Mouse (Mus musculus) intestine, embryonic 14.5 days (tissue): ENCODE results near the gene Ebi3. TPM values are rescaled to one million over a fixed set of nuclear protein-coding genes. Genes with fewer than 3 reads are reported as not detected.
A peak's percentile ranks its signal among the peaks of the same experiment; 100 is the strongest.

Experiments used
- ATAC-seq: fragments of 200-750 bp; cut with Nextera tagmentation; replicated peaks from 2 replicates; pipeline ENCODE4 v1.8.0; 2017; ENCODE audit warnings: low read depth, moderate number of reproducible peaks, moderate TSS enrichment, moderate library complexity; ENCODE audit not compliant: low FRiP score, low TSS enrichment
- DNase-seq: peaks from one replicate; pipeline ENCODE4 v3.0.0-alpha.2; 2018; ENCODE audit warnings: low spot score
- H3K27ac ChIP-seq: fragments of 300-500 bp; sonication (generic); 2 replicates; pipeline ENCODE4 v1.5.1; 2014; ENCODE audit warnings: low read depth, mild to moderate bottlenecking, control low read depth
- H3K27me3 ChIP-seq: fragments of 300-500 bp; sonication (generic); replicated peaks from 2 replicates; pipeline ENCODE4 v1.6.1; 2014; ENCODE audit warnings: low read length, control low read depth; ENCODE audit not compliant: control insufficient read depth, insufficient read depth
- H3K36me3 ChIP-seq: fragments of 300-500 bp; sonication (generic); 2 replicates; pipeline ENCODE4 v1.6.1; 2014; ENCODE audit warnings: low read length, control low read depth; ENCODE audit not compliant: control insufficient read depth, insufficient read depth
- H3K4me1 ChIP-seq: fragments of 300-500 bp; sonication (generic); replicated peaks from 2 replicates; pipeline ENCODE4 v1.6.1; 2014; ENCODE audit warnings: low read length, control low read depth, mixed read lengths; ENCODE audit not compliant: control insufficient read depth, insufficient read depth
- H3K4me2 ChIP-seq: fragments of 300-500 bp; sonication (generic); 2 replicates; pipeline ENCODE4 v1.6.1; 2014; ENCODE audit warnings: low read length
- H3K4me3 ChIP-seq: fragments of 300-500 bp; sonication (generic); 2 replicates; pipeline ENCODE4 v1.5.1; 2014; ENCODE audit warnings: low read depth, low read length, control low read depth, mixed read lengths
- H3K9ac ChIP-seq: fragments of 300-500 bp; sonication (generic); 2 replicates; pipeline ENCODE4 v1.6.1; 2014; ENCODE audit warnings: mild to moderate bottlenecking, low read length
- H3K9me3 ChIP-seq: fragments of 300-500 bp; sonication (generic); 2 replicates; pipeline ENCODE4 v1.6.1; 2016; ENCODE audit warnings: low read length, control low read depth; ENCODE audit not compliant: control insufficient read depth
- WGBS: fragments of 180-500 bp; shearing (Covaris S2); extraction: QIAGEN DNeasy Blood & Tissue Kit; methylation state at CpG from one replicate; pipeline ENCODE4 v1.1.7; 2014; 5-methylcytosine and 5-hydroxymethylcytosine counted together
- polyA plus RNA-seq: library from polyadenylated mRNA; unstranded; fragments of >200 nt; fragmentation: Nextera tagmentation; extraction: Ambion mirVana; gene quantifications from 2 replicates; pipeline ENCODE4 v1.2.1, GENCODE M21; 2014

Ebi3 gene
- polyA plus RNA-seq, 1 experiment from 2014 or later, result 2.5 TPM

GRCm38 (mm10) chr17:56005415-56006061 lies 53.1 kb downstream of the Ebi3 start, which contains the start of the genes Stap2 and Mpnd:
Gene Stap2, minus strand, starts transcription at chr17:56005584.
Gene Mpnd, plus strand, starts transcription at chr17:56005711.
- ATAC-seq (no peak), DNase-seq (no peak)
- peak within 1 kb of the TSS; percentile 24 for H3K4me3 ChIP-seq
- H3K9me3 ChIP-seq, result no peaks in the 10 kb centered on the region
- no peaks in the 10 kb centered on the region for H3K36me3 ChIP-seq
- H3K4me1 ChIP-seq, result peaks cover 19% of the 10 kb centered on the region
- peak within 1 kb of the TSS; percentile 27; the same call in 1 of the 2 replicates for H3K9ac ChIP-seq
- H3K27ac ChIP-seq, result no peak within 1 kb of the TSS
- H3K27me3 ChIP-seq, result peaks cover 6% of the 10 kb centered on the region; the same call in 1 of the 2 replicates
- 38% methylated on average over 13 of the region's 13 CpGs for WGBS
- H3K4me2 ChIP-seq, result peak within 1 kb of the TSS; percentile 42

Other genes with a start within 250 kb of the Ebi3 start
- 6.5 and 7.8 TPM in 2 replicates for gene Pot1b, start 240.0 kb upstream of the Ebi3 start, polyA plus RNA-seq
- gene Adgre4, start 202.7 kb upstream of the Ebi3 start, polyA plus RNA-seq, result 0.41 and 1.0 TPM in 2 replicates
- gene Zfp119a, start 73.7 kb upstream of the Ebi3 start, polyA plus RNA-seq, result 7.7 and 8.3 TPM in 2 replicates
- 12.3 and 13.1 TPM in 2 replicates for gene Zfp959, start 60.5 kb upstream of the Ebi3 start, polyA plus RNA-seq
- gene Zfp119b, start 3.1 kb upstream of the Ebi3 start, polyA plus RNA-seq, result 4.2 and 5.0 TPM in 2 replicates
- gene Yju2, start 6.5 kb downstream of the Ebi3 start, polyA plus RNA-seq, result 18.6 and 23.6 TPM in 2 replicates
- gene Shd, start 17.8 kb downstream of the Ebi3 start, polyA plus RNA-seq, result 13.2 and 18.3 TPM in 2 replicates
- gene Fsd1, start 33.9 kb downstream of the Ebi3 start, polyA plus RNA-seq, result 16.9 and 18.8 TPM in 2 replicates
- gene Stap2, start 52.9 kb downstream of the Ebi3 start, polyA plus RNA-seq, result 24.3 and 25.9 TPM in 2 replicates
- gene Mpnd, start 53.1 kb downstream of the Ebi3 start, polyA plus RNA-seq, result 110 and 115 TPM in 2 replicates
- gene Sh3gl1, start 84.0 kb downstream of the Ebi3 start, polyA plus RNA-seq, result 124 and 129 TPM in 2 replicates
- gene Chaf1a, start 87.8 kb downstream of the Ebi3 start, polyA plus RNA-seq, result 21.0 and 21.8 TPM in 2 replicates
- gene Ubxn6, start 122.4 kb downstream of the Ebi3 start, polyA plus RNA-seq, result 32.3 and 43.4 TPM in 2 replicates
- 93.4 and 94.0 TPM in 2 replicates for gene Hdgfl2, start 127.0 kb downstream of the Ebi3 start, polyA plus RNA-seq
- 0.08 and 0.19 TPM in 2 replicates for gene Plin4, start 157.2 kb downstream of the Ebi3 start, polyA plus RNA-seq
- 0.58 TPM in 2 replicates for gene Plin5, start 165.0 kb downstream of the Ebi3 start, polyA plus RNA-seq
- 0.16 TPM in 1 of 2 replicates, not detected in the other for gene Lrg1, start 169.4 kb downstream of the Ebi3 start, polyA plus RNA-seq
- 0.86 and 1.3 TPM in 2 replicates for gene Sema6b, start 187.7 kb downstream of the Ebi3 start, polyA plus RNA-seq
- gene Tnfaip8l1, start 209.8 kb downstream of the Ebi3 start, polyA plus RNA-seq, result 11.3 and 14.0 TPM in 2 replicates
- 103 and 111 TPM in 2 replicates for gene Mydgf, start 231.3 kb downstream of the Ebi3 start, polyA plus RNA-seq